Mouse (Mus musculus) frontal cortex, postnatal 10 days (tissue): ENCODE measurements around the gene Pitpnm1.
"Not testable (repeated sequence)": the region's sequence is repeated elsewhere in the genome, so short reads cannot be mapped to it uniquely, and the experiment has no call there.

ENCODE experiments used
- DNase-seq, 2 experiments: peaks; one replicate each; pipeline ENCODE4 v3.0.0; 2022; ENCODE audit warnings: low spot score in 2 of 2, mixed read lengths in 1 of 2

Gene Pitpnm1

GRCm38 (mm10) chr19:4118350-4118749 is 18.6 kb downstream of the Pitpnm1 start:
- DNase-seq: no peak

DNA sequence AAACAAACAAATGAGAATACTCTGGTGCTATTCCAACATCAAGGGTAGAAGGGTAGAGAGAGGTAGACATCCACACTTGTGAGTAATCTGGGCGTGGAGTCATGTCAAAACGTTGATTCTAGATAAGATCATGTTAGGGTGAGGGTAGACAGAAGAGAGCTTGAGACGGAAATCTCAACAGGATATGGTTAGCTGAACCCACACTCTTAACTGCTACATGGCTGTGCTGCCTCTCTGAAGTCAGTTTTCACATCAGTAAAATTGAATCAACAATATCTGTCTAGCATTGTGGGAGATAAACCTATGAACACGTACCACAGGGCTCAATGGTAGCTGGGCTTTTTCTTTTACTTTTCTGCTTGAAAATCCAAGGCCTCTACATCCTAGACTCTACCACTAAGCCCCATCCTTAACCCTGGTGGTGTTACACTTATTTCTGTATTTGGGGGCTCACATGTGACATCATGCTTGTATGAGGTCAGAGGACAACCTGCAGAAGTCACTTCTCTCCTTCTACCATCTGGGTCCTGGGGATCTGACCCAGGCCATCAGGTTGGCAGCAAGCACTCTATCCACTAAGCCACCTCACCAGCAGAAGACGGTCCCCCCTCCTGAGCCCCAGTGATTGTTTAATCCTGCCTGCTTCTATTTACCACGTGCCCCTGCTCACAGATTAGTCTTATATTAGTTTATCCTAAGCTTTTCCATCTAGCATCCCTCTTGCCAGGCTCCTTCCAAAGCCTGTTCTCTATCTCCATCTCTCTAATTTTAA is 20.1 kb downstream of the Pitpnm1 start:
- DNase-seq: no peak

DNA sequence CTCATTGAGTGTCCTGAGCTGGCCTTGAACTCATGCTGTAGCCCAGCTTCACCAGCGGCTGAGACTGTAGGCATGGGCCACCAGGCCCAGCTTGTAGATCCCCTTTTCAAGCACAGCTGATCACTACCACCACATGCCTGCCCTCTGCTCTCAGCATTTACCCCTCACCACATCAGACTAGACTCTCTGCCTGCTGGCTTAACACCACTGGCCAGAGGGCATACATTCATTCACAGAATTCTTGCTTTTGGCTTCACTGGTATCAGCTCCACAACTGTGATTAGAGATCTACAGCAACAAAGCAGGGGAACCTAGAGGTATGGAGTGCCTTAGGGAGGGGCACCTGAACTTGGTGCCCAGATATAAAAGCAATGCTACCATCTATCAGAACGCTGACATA is 20.7 kb downstream of the Pitpnm1 start:
- DNase-seq: no peak

- peak; percentile 96 to 97 for DNase-seq
Measured at GRCm38 (mm10) chr19:4121097-4121805, 21.5 kb downstream of the Pitpnm1 start.

GRCm38 (mm10) chr19:4121896-4122295 is 22.1 kb downstream of the Pitpnm1 start:
- not testable (repeated sequence) for DNase-seq

- DNase-seq: no peak
Measured at GRCm38 (mm10) chr19:4122411-4123370, 22.9 kb downstream of the Pitpnm1 start.

GRCm38 (mm10) chr19:4124432-4124831 is 24.6 kb downstream of the Pitpnm1 start:
- DNase-seq: no peak

DNA sequence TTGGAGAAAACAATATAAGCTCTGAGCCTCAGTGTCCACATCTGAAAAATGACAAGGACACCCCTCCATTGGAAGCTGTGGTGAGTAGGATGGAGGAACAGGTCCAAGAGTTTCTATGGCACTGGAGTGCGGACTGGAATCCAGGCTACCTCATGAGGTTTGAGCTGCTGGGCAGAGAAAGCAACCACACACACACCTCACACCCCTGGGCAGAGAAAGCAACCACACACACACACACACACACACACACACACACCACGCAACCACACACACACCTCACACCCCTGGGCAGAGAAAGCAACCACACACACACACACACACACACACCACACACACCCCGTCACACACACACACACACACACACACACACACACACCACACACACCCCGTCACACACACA is 25.5 kb downstream of the Pitpnm1 start:
- not testable (repeated sequence) for DNase-seq

DNA sequence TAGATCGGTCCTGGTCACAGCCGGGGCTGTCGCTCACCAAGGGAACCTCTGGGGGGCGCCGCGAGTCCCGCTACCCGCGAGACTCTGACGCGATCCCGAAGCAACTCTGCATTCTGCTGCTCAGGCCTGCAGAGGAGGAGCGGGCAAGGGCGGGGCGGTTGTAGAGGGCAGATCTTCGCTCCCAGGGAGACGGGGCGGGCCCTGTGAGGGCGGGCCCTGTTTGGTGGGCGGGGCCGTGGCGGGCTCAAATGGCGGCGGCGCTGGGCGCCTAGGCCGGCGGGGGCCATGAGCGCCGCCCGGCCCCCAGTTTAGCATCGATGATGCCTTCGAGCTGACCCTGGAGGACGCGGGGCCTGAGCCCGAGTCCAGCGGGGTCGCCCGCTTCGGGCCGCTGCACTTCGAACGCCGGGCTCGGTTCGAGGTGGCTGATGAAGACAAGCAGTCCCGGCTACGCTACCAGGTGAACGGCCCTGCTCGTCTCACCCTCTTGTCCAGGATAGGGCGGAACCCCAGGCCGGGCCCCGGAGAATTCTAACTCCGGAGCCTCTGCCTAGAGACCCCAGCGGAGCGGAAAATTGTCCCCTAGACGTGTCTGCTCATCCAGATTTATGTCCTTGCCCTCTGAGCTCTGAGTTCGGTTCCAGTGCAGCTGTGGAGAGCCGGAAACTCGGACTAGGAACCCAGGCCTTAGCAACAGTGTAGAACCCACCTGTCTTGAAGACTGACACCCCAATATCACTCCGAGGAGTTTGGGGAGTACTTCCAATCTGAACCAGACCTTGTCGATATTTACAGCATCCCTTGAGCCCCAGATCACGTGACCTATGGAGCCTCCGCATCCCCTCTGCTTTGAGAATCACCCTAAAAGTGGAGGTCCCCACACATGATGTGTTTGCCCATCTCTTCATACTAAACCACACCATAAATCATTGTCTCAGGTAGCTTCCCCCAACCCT is 26.2 kb downstream of the Pitpnm1 start, which contains the start of gene Aip:
Aip (minus strand) TSS at position 118 of the 956 bp plus-strand sequence.
- DNase-seq: peak; percentile 98

GRCm38 (mm10) chr19:4126759-4127495 is 27.1 kb downstream of the Pitpnm1 start:
- no peak for DNase-seq

GRCm38 (mm10) chr19:4129462-4129861 is 29.7 kb downstream of the Pitpnm1 start:
- no peak for DNase-seq

GRCm38 (mm10) chr19:4130106-4130505 is 30.3 kb downstream of the Pitpnm1 start:
- DNase-seq: no peak

GRCm38 (mm10) chr19:4131075-4131474 is 31.3 kb downstream of the Pitpnm1 start:
- DNase-seq: no peak

- DNase-seq: no peak
Measured at GRCm38 (mm10) chr19:4131768-4132167, 32.0 kb downstream of the Pitpnm1 start.

DNA sequence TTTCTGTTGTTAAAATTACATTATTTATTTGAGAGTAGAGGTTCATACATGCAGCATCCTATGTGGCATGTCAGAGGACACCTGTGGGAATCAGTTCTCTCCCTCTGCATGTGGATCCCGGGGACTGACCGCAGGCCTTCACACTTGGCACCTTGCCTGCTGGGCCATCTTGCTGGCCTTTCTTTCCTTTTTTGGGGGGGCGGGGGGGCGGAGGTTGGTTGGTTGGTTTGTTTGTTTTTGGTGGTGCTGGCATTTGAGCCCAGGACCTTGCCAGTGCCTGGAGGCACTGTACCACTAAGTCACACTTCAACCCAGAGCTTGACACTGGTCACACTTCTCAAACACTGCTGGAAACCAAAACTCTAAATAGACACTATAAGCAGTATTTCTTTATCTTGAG is 34.6 kb downstream of the Pitpnm1 start:
- no peak for DNase-seq

DNA sequence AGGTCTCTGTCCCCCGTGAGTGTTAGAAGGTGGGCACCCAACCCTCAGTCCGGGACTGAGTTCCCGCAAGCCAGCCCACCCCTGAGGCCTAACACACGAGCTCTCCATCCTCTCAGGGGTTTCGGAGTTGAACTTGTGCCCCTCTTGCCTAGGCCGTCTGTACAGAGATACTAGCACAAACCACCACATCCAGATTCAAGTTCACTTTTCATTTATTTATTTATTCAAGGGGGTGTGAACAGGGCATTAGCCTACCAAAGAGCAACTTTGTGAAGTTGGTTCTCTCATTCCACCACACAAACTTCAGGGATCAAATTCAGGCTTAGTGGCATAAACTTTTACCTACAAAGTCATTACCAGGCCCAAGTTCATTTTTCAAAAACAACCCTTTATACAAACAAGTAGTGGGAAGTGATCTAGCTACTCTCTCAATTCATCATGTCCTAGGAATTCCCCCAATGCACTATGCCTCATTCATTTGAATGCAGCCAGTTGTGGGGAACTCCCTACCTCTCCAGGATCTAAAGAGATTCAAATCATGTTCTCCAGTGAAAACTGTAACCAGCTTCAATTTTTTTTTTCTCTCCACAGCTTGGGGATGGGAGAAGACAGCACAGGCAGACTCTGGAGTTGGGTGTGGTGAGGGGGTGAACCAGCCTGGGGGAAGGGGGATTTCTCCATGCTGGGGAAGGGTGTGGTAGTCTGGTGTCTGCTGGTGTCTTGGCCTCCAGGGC is 35.6 kb downstream of the Pitpnm1 start:
- not testable (repeated sequence) for DNase-seq

DNA sequence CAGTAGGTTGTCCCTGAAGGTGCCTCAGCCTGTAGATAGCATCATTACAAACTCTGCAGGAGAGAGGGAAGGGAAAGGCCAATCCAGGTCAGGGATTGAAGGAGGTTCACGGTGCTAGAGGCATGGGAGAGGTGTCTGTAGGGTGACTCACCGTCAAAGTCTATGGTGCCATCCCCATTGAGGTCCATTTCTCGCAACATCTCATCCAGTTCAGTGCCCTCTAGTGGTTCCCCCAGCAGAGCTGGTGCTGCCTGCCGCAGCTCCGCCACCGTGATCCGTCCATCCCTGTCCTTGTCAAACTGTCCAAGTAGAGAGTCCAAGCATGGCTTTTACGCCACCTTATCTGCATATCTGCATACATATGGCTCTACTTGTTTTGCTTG is 36.2 kb downstream of the Pitpnm1 start:
- DNase-seq: not testable (repeated sequence)

GRCm38 (mm10) chr19:4136463-4136862 is 36.7 kb downstream of the Pitpnm1 start:
- no peak for DNase-seq

GRCm38 (mm10) chr19:4137913-4138312 is 38.1 kb downstream of the Pitpnm1 start:
- DNase-seq: no peak
